Mouse (Mus musculus) hindbrain, embryonic 11.5 days (tissue): ENCODE results near the gene Rps6ka5. TPM values are rescaled to one million over a fixed set of nuclear protein-coding genes. Genes with fewer than 3 reads are reported as not detected.

Experiments
- polyA plus RNA-seq: library from polyadenylated mRNA; unstranded; fragments of >200 nt; fragmentation: Nextera tagmentation; extraction: Ambion mirVana; gene quantifications from 2 replicates; pipeline ENCODE4 v1.2.1, GENCODE M21; 2014

Rps6ka5 gene
- polyA plus RNA-seq, 1 experiment from 2014 or later, result 5.6 TPM

Other genes starting within 250 kb of the Rps6ka5 start
- 7.1 and 8.2 TPM in 2 replicates for gene Ttc7b, start 206.2 kb downstream of the Rps6ka5 start, polyA plus RNA-seq
- gene Dglucy, start 52.1 kb upstream of the Rps6ka5 start, polyA plus RNA-seq, result 0.57 TPM in 2 replicates
- gene Gpr68, start 181.2 kb upstream of the Rps6ka5 start, polyA plus RNA-seq, result 0.22 TPM in 1 of 2 replicates, not detected in the other